Mouse (Mus musculus) stomach, embryonic 15.5 days (tissue): ENCODE measurements around the gene Mroh3. TPM values are rescaled to one million over a fixed set of nuclear protein-coding genes. Genes with fewer than 3 reads are reported as not detected.

Experiments used
- ATAC-seq: fragments of 200-750 bp; cut with Nextera tagmentation; 2 replicates; pipeline ENCODE4 v1.8.0; 2017; ENCODE audit warnings: low read depth, moderate number of reproducible peaks, moderate TSS enrichment; ENCODE audit not compliant: insufficient read depth, low FRiP score
- H3K27ac ChIP-seq: fragments of 300-500 bp; sonication (generic); 2 replicates; pipeline ENCODE4 v1.5.1; 2015; ENCODE audit warnings: mild to moderate bottlenecking, inconsistent platforms
- H3K27me3 ChIP-seq: fragments of 300-500 bp; sonication (generic); replicated peaks from 2 replicates; pipeline ENCODE4 v1.6.1; 2015; ENCODE audit warnings: inconsistent platforms
- H3K36me3 ChIP-seq: fragments of 300-500 bp; sonication (generic); 2 replicates; pipeline ENCODE4 v1.6.1; 2015; ENCODE audit warnings: inconsistent platforms
- H3K4me1 ChIP-seq: fragments of 300-500 bp; sonication (generic); 2 replicates; pipeline ENCODE4 v1.6.1; 2015; ENCODE audit warnings: inconsistent platforms
- H3K4me2 ChIP-seq: fragments of 300-500 bp; sonication (generic); 2 replicates; pipeline ENCODE4 v1.6.1; 2015; ENCODE audit warnings: mild to moderate bottlenecking, inconsistent platforms
- H3K4me3 ChIP-seq: fragments of 300-500 bp; sonication (generic); replicated peaks from 2 replicates; pipeline ENCODE4 v1.5.1; 2015; ENCODE audit warnings: inconsistent platforms
- H3K9ac ChIP-seq: fragments of 300-500 bp; sonication (generic); 2 replicates; pipeline ENCODE4 v1.6.1; 2015; ENCODE audit warnings: inconsistent platforms
- H3K9me3 ChIP-seq: fragments of 300-500 bp; sonication (generic); 2 replicates; pipeline ENCODE4 v1.6.1; 2016; ENCODE audit warnings: inconsistent platforms
- WGBS: fragments of 180-500 bp; shearing (Covaris S2); methylation state at CpG from one replicate; pipeline ENCODE4 v1.1.7; 2015; 5-methylcytosine and 5-hydroxymethylcytosine counted together
- polyA plus RNA-seq: library from polyadenylated mRNA; unstranded; fragments of >200 nt; fragmentation: Nextera tagmentation; extraction: Ambion mirVana; gene quantifications from 2 replicates; pipeline ENCODE4 v1.2.1, GENCODE M21; 2015

Mroh3 gene
- polyA plus RNA-seq, 1 experiment from 2014 or later = 0.73 TPM

DNA sequence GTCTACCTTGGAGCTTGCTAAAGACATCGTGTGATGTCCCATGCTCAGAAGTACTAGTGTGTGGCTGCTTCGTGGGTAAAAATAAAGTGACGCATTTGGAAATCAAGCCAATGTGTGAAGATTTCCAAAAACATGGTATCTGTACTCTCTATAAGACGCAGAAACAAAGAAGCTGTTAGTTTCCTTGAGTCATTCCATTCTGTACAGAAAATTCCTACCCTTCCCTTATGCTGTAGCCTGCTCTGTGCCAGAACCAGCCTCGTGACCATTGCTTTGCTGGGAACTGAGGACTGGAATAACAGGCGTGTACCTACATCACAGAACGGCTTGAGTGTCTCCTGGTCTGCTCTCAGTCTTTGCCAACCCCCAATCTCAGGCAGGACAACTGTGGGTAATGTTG lies 29.2 kb upstream of the Mroh3 start:
- no peaks in the 10 kb centered on the region for H3K36me3 ChIP-seq
- no peak overlapping the region for H3K4me2 ChIP-seq
- WGBS = 83% methylated on average over 7 of the region's 7 CpGs
- no peaks in the 10 kb centered on the region for H3K4me1 ChIP-seq
- no peaks in the 10 kb centered on the region for H3K27me3 ChIP-seq
- no peak overlapping the region for H3K27ac ChIP-seq
- no peak for ATAC-seq
- H3K4me3 ChIP-seq = no peak overlapping the region
- no peak overlapping the region for H3K9ac ChIP-seq
- no peaks in the 10 kb centered on the region for H3K9me3 ChIP-seq

- H3K4me3 ChIP-seq = no peak overlapping the region
Observed at GRCm38 (mm10) chr1:136238495-136238894, 25.9 kb upstream of the Mroh3 start.

GRCm38 (mm10) chr1:136234595-136235092 lies 22.0 kb upstream of the Mroh3 start:
- Histone ChIP-seq H3K4me2 (peak overlapping the region; percentile 93), H3K9ac (0 out of 2 replicates have a peak overlapping the region, but pooled peaks have one; percentile 29), H3K4me3 (peak overlapping the region; percentile 61), H3K4me1 (peaks cover 17% of the 10 kb centered on the region; the same call in 1 of the 2 replicates), H3K9me3 (no peaks in the 10 kb centered on the region), H3K27me3 (no peaks in the 10 kb centered on the region), H3K27ac (no peak overlapping the region), H3K36me3 (no peaks in the 10 kb centered on the region)
- ATAC-seq = no peak
- WGBS = 4% methylated on average over 9 of the region's 9 CpGs

More at GRCm38 (mm10) chr1:136238495-136238894, 25.9 kb upstream of the Mroh3 start:
- Histone ChIP-seq H3K9ac (no peak overlapping the region), H3K27me3 (no peaks in the 10 kb centered on the region), H3K27ac (no peak overlapping the region), H3K4me2 (no peak overlapping the region), H3K9me3 (no peaks in the 10 kb centered on the region), H3K36me3 (no peaks in the 10 kb centered on the region), H3K4me1 (peaks cover 5% of the 10 kb centered on the region; the same call in 1 of the 2 replicates)
- no peak for ATAC-seq
- 80% methylated on average over 4 of the region's 4 CpGs for WGBS

GRCm38 (mm10) chr1:136233892-136234594 lies 21.4 kb upstream of the Mroh3 start, which contains the start of gene Inava:
Gene Inava (minus strand): TSS chr1:136234264.
- peak; percentile 45; the same call in 1 of the 2 replicates for ATAC-seq
- under 1% methylated on average over 51 of the region's 51 CpGs for WGBS
- peak within 1 kb of the TSS; percentile 88 for H3K27ac ChIP-seq

GRCm38 (mm10) chr1:136232986-136233790 lies 20.6 kb upstream of the Mroh3 start:
- WGBS = 5% methylated on average over 23 of the region's 23 CpGs
- Histone ChIP-seq H3K36me3 (no peaks in the 10 kb centered on the region), H3K27me3 (no peaks in the 10 kb centered on the region), H3K27ac (peak overlapping the region; percentile 88), H3K9me3 (no peaks in the 10 kb centered on the region), H3K4me1 (peaks cover 29% of the 10 kb centered on the region), H3K4me2 (peak overlapping the region; percentile 93), H3K9ac (peak overlapping the region; percentile 29; the same call in 1 of the 2 replicates), H3K4me3 (peak overlapping the region; percentile 61)
- no peak for ATAC-seq

More at GRCm38 (mm10) chr1:136233892-136234594, 21.4 kb upstream of the Mroh3 start, which contains the start of gene Inava:
- Histone ChIP-seq H3K36me3 (no peaks in the 10 kb centered on the region), H3K27me3 (no peaks in the 10 kb centered on the region), H3K4me1 (peaks cover 20% of the 10 kb centered on the region; the same call in 1 of the 2 replicates), H3K4me2 (peak within 1 kb of the TSS; percentile 93), H3K4me3 (peak within 1 kb of the TSS; percentile 61), H3K9ac (peak within 1 kb of the TSS; percentile 29; the same call in 1 of the 2 replicates), H3K9me3 (no peaks in the 10 kb centered on the region)

GRCm38 (mm10) chr1:136232285-136232926 lies 19.8 kb upstream of the Mroh3 start:
- no peak for ATAC-seq
- Histone ChIP-seq H3K4me1 (peaks cover 37% of the 10 kb centered on the region), H3K4me2 (peak overlapping the region; percentile 93), H3K4me3 (peak overlapping the region; percentile 61), H3K9ac (no peak overlapping the region), H3K9me3 (no peaks in the 10 kb centered on the region), H3K27me3 (no peaks in the 10 kb centered on the region), H3K36me3 (no peaks in the 10 kb centered on the region), H3K27ac (peak overlapping the region; percentile 88)
- WGBS = 6% methylated on average over 9 of the region's 9 CpGs

GRCm38 (mm10) chr1:136231596-136231995 lies 19.0 kb upstream of the Mroh3 start:
- peak overlapping the region; percentile 61 for H3K4me3 ChIP-seq
- peak overlapping the region; percentile 88 for H3K27ac ChIP-seq
- WGBS = 10% methylated on average over 6 of the region's 6 CpGs
- peak; percentile 77 for ATAC-seq
- peak overlapping the region; percentile 93 for H3K4me2 ChIP-seq
- peaks cover 38% of the 10 kb centered on the region for H3K4me1 ChIP-seq
- H3K36me3 ChIP-seq = no peaks in the 10 kb centered on the region
- H3K27me3 ChIP-seq = no peaks in the 10 kb centered on the region
- no peak overlapping the region for H3K9ac ChIP-seq
- no peaks in the 10 kb centered on the region for H3K9me3 ChIP-seq

DNA sequence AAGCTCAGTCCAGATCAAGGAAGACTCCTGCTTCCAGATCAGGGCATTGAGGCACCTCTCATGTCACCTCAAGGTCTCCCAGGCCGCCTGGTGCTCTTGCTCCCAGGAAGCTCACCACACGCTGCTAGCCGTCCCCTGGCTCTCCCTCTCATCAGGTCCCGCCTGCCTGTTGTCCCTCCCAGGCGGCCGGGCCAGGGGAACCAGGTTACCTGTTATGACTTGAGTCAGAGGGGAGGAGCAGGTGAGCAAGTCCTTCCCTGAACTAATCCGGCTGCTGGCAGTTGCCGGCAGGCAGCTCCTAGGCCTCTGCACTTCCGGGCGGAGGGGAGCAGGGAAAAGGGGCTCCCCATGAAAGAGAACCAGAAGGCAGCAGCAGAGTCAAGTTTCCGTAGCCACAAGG lies 17.6 kb upstream of the Mroh3 start:
- Histone ChIP-seq H3K4me2 (peak overlapping the region; percentile 93), H3K4me3 (peak overlapping the region; percentile 61), H3K9ac (peak overlapping the region; percentile 7; the same call in 1 of the 2 replicates), H3K27ac (peak overlapping the region; percentile 88), H3K4me1 (peaks cover 41% of the 10 kb centered on the region), H3K36me3 (no peaks in the 10 kb centered on the region), H3K27me3 (no peaks in the 10 kb centered on the region), H3K9me3 (no peaks in the 10 kb centered on the region)
- WGBS = 38% methylated on average over 11 of the region's 11 CpGs
- peak; percentile 51 for ATAC-seq

DNA sequence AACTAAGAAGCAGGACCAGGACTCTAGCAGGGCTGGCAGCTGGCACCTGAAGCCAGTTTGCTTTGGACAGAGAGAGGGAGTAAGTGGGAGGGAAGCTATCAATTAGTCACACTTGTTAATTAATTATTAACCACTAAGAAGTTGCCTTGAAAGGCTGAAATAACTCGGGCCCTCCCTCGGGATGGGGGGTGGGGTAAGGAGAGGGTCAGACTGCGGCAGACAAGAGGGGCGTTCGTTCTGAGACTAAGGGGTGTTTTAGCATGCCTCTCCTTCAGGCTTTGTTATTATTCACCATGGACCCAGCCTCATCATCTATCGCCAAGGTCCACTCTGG lies 16.4 kb upstream of the Mroh3 start:
- peak overlapping the region; percentile 93 for H3K4me2 ChIP-seq
- 43% methylated on average over 6 of the region's 6 CpGs for WGBS
- no peaks in the 10 kb centered on the region for H3K36me3 ChIP-seq
- no peaks in the 10 kb centered on the region for H3K27me3 ChIP-seq
- peak overlapping the region; percentile 88 for H3K27ac ChIP-seq
- peaks cover 38% of the 10 kb centered on the region for H3K4me1 ChIP-seq
- H3K9ac ChIP-seq = no peak overlapping the region
- no peak for ATAC-seq
- peak overlapping the region; percentile 61 for H3K4me3 ChIP-seq
- H3K9me3 ChIP-seq = no peaks in the 10 kb centered on the region

DNA sequence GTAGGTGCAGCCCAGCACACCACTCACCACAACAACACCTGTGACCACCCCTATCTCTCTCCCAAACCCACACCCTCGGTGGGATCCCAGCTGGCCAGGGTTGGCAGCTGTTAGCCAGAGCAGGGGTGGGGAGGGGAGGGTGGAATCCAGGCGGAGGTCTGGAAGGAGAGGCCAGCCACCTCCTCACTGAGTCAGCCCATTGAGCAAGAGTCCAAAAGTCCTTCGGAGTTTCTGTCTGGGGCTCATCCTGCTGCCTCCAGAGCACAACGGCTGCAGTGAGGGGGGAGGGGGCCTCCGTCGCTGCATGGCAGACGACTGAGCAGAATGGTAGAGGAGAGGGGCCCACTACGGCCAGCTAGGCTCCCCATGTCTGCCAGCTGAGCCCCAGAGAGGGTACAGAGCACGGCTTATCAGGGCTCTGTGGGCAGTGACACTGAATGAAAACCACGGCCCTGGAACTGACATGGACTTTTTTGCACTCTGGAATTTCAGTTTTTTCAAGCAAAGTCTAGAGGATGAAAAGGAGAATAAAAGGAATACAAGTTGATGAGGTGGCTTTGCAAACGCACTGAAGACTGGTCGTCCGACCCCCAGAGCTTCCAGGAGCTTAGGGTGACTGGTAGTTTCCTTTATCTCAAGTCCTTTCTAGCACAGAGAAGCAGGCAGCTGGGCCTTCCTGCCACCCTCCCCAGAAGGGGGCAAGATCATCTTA lies 15.9 kb upstream of the Mroh3 start:
- H3K36me3 ChIP-seq = no peaks in the 10 kb centered on the region
- H3K4me2 ChIP-seq = peak overlapping the region; percentile 93
- H3K4me3 ChIP-seq = peak overlapping the region; percentile 61
- WGBS = 19% methylated on average over 13 of the region's 13 CpGs
- no peaks in the 10 kb centered on the region for H3K9me3 ChIP-seq
- peak overlapping the region; percentile 88 for H3K27ac ChIP-seq
- ATAC-seq = peak; percentile 18; the same call in 1 of the 2 replicates
- H3K27me3 ChIP-seq = no peaks in the 10 kb centered on the region
- H3K4me1 ChIP-seq = peaks cover 41% of the 10 kb centered on the region
- H3K9ac ChIP-seq = 0 out of 2 replicates have a peak overlapping the region, but pooled peaks have one; percentile 11

DNA sequence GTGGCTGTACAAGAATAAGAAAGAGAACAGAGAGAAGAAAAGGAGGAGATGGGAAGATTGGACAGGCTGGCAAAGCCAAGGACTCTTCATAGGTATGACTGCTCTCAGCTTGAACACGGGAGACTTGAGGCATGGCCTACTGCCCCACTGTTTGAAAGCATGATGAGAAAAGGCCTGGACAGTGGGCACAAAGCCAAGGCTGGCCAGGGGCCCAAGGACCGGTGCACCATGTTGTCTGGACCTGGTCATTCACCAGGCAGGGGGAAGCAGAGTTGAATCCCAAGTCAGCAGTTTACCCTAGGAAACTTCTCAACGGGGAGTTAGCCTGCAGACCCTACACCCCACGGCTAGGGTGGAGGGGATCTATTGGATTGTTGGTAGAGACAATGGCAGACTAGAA lies 15.2 kb upstream of the Mroh3 start:
- no peaks in the 10 kb centered on the region for H3K27me3 ChIP-seq
- no peak overlapping the region for H3K9ac ChIP-seq
- ATAC-seq = no peak

More for the DNA sequence above, 15.2 kb upstream of the Mroh3 start:
- Histone ChIP-seq H3K4me2 (peak overlapping the region; percentile 93), H3K4me3 (peak overlapping the region; percentile 61; the same call in 1 of the 2 replicates), H3K36me3 (no peaks in the 10 kb centered on the region), H3K4me1 (peaks cover 41% of the 10 kb centered on the region), H3K27ac (peak overlapping the region; percentile 67), H3K9me3 (no peaks in the 10 kb centered on the region)
- WGBS = 51% methylated on average over 4 of the region's 4 CpGs
